Mouse (Mus musculus): ENCODE results near the gene Rexo2.
A peak's percentile ranks its signal among the peaks of the same experiment; 100 is the strongest.

- TF ChIP-seq CTCF (IDR thresholded peaks at IDR 0.05; ENCODE audit: low read depth), result peak; percentile 85
- no peak for TF ChIP-seq EP300 (IDR thresholded peaks at IDR 0.05; ENCODE audit: low read depth)
Measured at GRCm38 (mm10) chr9:48465671-48466070, 14.8 kb downstream of the Rexo2 start.
